Mouse (Mus musculus) CH12.LX (cell line): Measurements from ENCODE around the gene Cramp1l.

Experiments
- CHD1 ChIP-seq: IDR thresholded peaks from 2 replicates; pipeline ENCODE4 v1.6.1; 2012; ENCODE audit warnings: low read depth, low read length, improper control_type of control experiment, inconsistent platforms
- HCFC1 ChIP-seq: IDR thresholded peaks from 2 replicates; pipeline ENCODE4 v1.6.1; 2012; ENCODE audit warnings: low read depth, mild to moderate bottlenecking, inconsistent platforms, low read length, improper control_type of control experiment
- JUN ChIP-seq: IDR thresholded peaks from 2 replicates; pipeline ENCODE4 v1.6.1; 2011; ENCODE audit warnings: low read depth, mild to moderate bottlenecking, low read length, improper control_type of control experiment, moderate library complexity; ENCODE audit not compliant: insufficient read depth
- MAZ ChIP-seq: IDR thresholded peaks from 2 replicates; pipeline ENCODE4 v1.6.1; 2012; ENCODE audit warnings: low read depth, mild to moderate bottlenecking, inconsistent platforms, low read length, improper control_type of control experiment, moderate library complexity
- MYC ChIP-seq: IDR thresholded peaks from 2 replicates; pipeline ENCODE4 v1.6.1; 2011; ENCODE audit warnings: low read depth, mild to moderate bottlenecking, improper control_type of control experiment, low read length
- POLR2A ChIP-seq: IDR thresholded peaks from 2 replicates; pipeline ENCODE4 v1.6.1; 2011; ENCODE audit warnings: low read depth, mild to moderate bottlenecking, improper control_type of control experiment, low read length
- RAD21 ChIP-seq: IDR thresholded peaks from 2 replicates; pipeline ENCODE4 v1.6.1; 2011; ENCODE audit warnings: low read depth, mild to moderate bottlenecking, low read length, improper control_type of control experiment, moderate library complexity
- SIN3A ChIP-seq: IDR thresholded peaks from 2 replicates; pipeline ENCODE4 v1.6.1; 2012; ENCODE audit warnings: low read length, improper control_type of control experiment, inconsistent platforms
- TCF12 ChIP-seq: IDR thresholded peaks from 2 replicates; pipeline ENCODE4 v1.6.1; 2014; ENCODE audit warnings: low read depth, mild to moderate bottlenecking, inconsistent platforms, low read length, improper control_type of control experiment
- USF1 ChIP-seq: IDR thresholded peaks from 2 replicates; pipeline ENCODE4 v1.6.1; 2014; ENCODE audit warnings: low read depth, mild to moderate bottlenecking, inconsistent platforms, low read length, improper control_type of control experiment
- USF2 ChIP-seq: conservative IDR thresholded peaks from 2 replicates; pipeline ENCODE4 v1.6.1; 2011; ENCODE audit warnings: low read depth, low read length, improper control_type of control experiment
- ZNF384 ChIP-seq: IDR thresholded peaks from 2 replicates; pipeline ENCODE4 v1.6.1; 2012; ENCODE audit warnings: low read depth, low read length, improper control_type of control experiment, inconsistent platforms

GRCm38 (mm10) chr17:24948204-24948603, 67.4 kb downstream of the Cramp1l start:
- TF ChIP-seq USF2, result no peak
- TF ChIP-seq TCF12, result no peak
- TF ChIP-seq MYC, result no peak
- no peak for TF ChIP-seq MAZ
- TF ChIP-seq ZNF384, result no peak
- no peak for TF ChIP-seq USF1
- no peak for TF ChIP-seq HCFC1
- no peak for TF ChIP-seq CHD1
- no peak for TF ChIP-seq SIN3A
- TF ChIP-seq POLR2A, result no peak
- TF ChIP-seq JUN, result no peak
- TF ChIP-seq RAD21, result no peak
